Mouse (Mus musculus): ENCODE measurements around the gene Duox2. TPM values are rescaled to one million over a fixed set of nuclear protein-coding genes. Genes with fewer than 3 reads are reported as not detected.

The Duox2 gene
- polyA plus RNA-seq, 1 experiment from 2014 or later: 0.14 TPM

- DNase-seq (ENCODE audit: low spot score) (no peak), ATAC-seq (ENCODE audit: low read depth) (no peak)
- WGBS: 89% methylated on average over 7 of the region's 7 CpGs
- Histone ChIP-seq H3K27ac (replicated peaks; ENCODE audit: low read depth, low read length) (no peak overlapping the region), H3K27me3 (replicated peaks; ENCODE audit: control insufficient read depth, insufficient read depth, low read length) (no peaks in the 10 kb centered on the region), H3K36me3 (ENCODE audit: control insufficient read depth, insufficient read depth, low read length) (no peaks in the 10 kb centered on the region), H3K9ac (ENCODE audit: low read depth, low read length) (no peak overlapping the region), H3K4me3 (ENCODE audit: low read depth, low read length) (no peak overlapping the region), H3K4me1 (ENCODE audit: control insufficient read depth, insufficient read depth, low read length) (no peaks in the 10 kb centered on the region), H3K4me2 (ENCODE audit: low read depth, low read length) (no peak overlapping the region), H3K9me3 (ENCODE audit: control insufficient read depth, low read length) (no peaks in the 10 kb centered on the region)
These were observed 31.6 kb downstream of the Duox2 start for GRCm38 (mm10) chr2:122266407-122267193.

- Histone ChIP-seq H3K4me3 (ENCODE audit: low read depth, low read length) (no peak overlapping the region), H3K4me1 (ENCODE audit: control insufficient read depth, insufficient read depth, low read length) (no peaks in the 10 kb centered on the region), H3K27me3 (replicated peaks; ENCODE audit: control insufficient read depth, insufficient read depth, low read length) (no peaks in the 10 kb centered on the region), H3K27ac (replicated peaks; ENCODE audit: low read depth, low read length) (no peak overlapping the region), H3K9ac (ENCODE audit: low read depth, low read length) (no peak overlapping the region), H3K9me3 (ENCODE audit: control insufficient read depth, low read length) (no peaks in the 10 kb centered on the region), H3K4me2 (ENCODE audit: low read depth, low read length) (no peak overlapping the region), H3K36me3 (ENCODE audit: control insufficient read depth, insufficient read depth, low read length) (no peaks in the 10 kb centered on the region)
- 62% methylated on average over 3 of the region's 3 CpGs for WGBS
- DNase-seq (ENCODE audit: low spot score) (peak; percentile 73), ATAC-seq (ENCODE audit: low read depth) (peak; percentile 33; the same call in 1 of the 2 replicates)
These were observed 33.6 kb downstream of the Duox2 start for GRCm38 (mm10) chr2:122264690-122265089.

GRCm38 (mm10) chr2:122260729-122261128 is 37.5 kb downstream of the Duox2 start:
- no peak overlapping the region for H3K27ac ChIP-seq (replicated peaks; ENCODE audit: low read depth, low read length)
- H3K9ac ChIP-seq (ENCODE audit: low read depth, low read length): no peak overlapping the region
- no peak for ATAC-seq (ENCODE audit: low read depth)
- H3K4me2 ChIP-seq (ENCODE audit: low read depth, low read length): no peak overlapping the region
- H3K36me3 ChIP-seq (ENCODE audit: control insufficient read depth, insufficient read depth, low read length): no peaks in the 10 kb centered on the region
- H3K9me3 ChIP-seq (ENCODE audit: control insufficient read depth, low read length): no peaks in the 10 kb centered on the region
- WGBS: 82% methylated on average over 5 of the region's 5 CpGs
- no peak for DNase-seq (ENCODE audit: low spot score)
- H3K4me3 ChIP-seq (ENCODE audit: low read depth, low read length): no peak overlapping the region
- H3K4me1 ChIP-seq (ENCODE audit: control insufficient read depth, insufficient read depth, low read length): no peaks in the 10 kb centered on the region
- H3K27me3 ChIP-seq (replicated peaks; ENCODE audit: control insufficient read depth, insufficient read depth, low read length): no peaks in the 10 kb centered on the region

GRCm38 (mm10) chr2:122255997-122256396 is 42.3 kb downstream of the Duox2 start:
- DNase-seq (ENCODE audit: low spot score): no peak
- 92% methylated on average over 5 of the region's 5 CpGs for WGBS
- no peaks in the 10 kb centered on the region for H3K4me1 ChIP-seq (ENCODE audit: control insufficient read depth, insufficient read depth, low read length)
- H3K36me3 ChIP-seq (ENCODE audit: control insufficient read depth, insufficient read depth, low read length): no peaks in the 10 kb centered on the region
- H3K9ac ChIP-seq (ENCODE audit: low read depth, low read length): no peak overlapping the region
- no peak for ATAC-seq (ENCODE audit: low read depth)
- no peaks in the 10 kb centered on the region for H3K9me3 ChIP-seq (ENCODE audit: control insufficient read depth, low read length)
- H3K4me2 ChIP-seq (ENCODE audit: low read depth, low read length): no peak overlapping the region
- no peak overlapping the region for H3K4me3 ChIP-seq (ENCODE audit: low read depth, low read length)
- H3K27me3 ChIP-seq (replicated peaks; ENCODE audit: control insufficient read depth, insufficient read depth, low read length): no peaks in the 10 kb centered on the region
- H3K27ac ChIP-seq (replicated peaks; ENCODE audit: low read depth, low read length): no peak overlapping the region

GRCm38 (mm10) chr2:122247786-122248185 is 50.5 kb downstream of the Duox2 start:
- H3K36me3 ChIP-seq (ENCODE audit: control insufficient read depth, insufficient read depth, low read length): no peaks in the 10 kb centered on the region
- no peaks in the 10 kb centered on the region for H3K27me3 ChIP-seq (replicated peaks; ENCODE audit: control insufficient read depth, insufficient read depth, low read length)
- no peaks in the 10 kb centered on the region for H3K9me3 ChIP-seq (ENCODE audit: control insufficient read depth, low read length)
- no peak for ATAC-seq (ENCODE audit: low read depth)
- H3K4me3 ChIP-seq (ENCODE audit: low read depth, low read length): no peak overlapping the region
- H3K4me1 ChIP-seq (ENCODE audit: control insufficient read depth, insufficient read depth, low read length): no peaks in the 10 kb centered on the region
- DNase-seq (ENCODE audit: low spot score): no peak
- no peak overlapping the region for H3K27ac ChIP-seq (replicated peaks; ENCODE audit: low read depth, low read length)
- H3K9ac ChIP-seq (ENCODE audit: low read depth, low read length): no peak overlapping the region
- 85% methylated on average over 10 of the region's 10 CpGs for WGBS
- H3K4me2 ChIP-seq (ENCODE audit: low read depth, low read length): no peak overlapping the region

GRCm38 (mm10) chr2:122243671-122244131 is 54.5 kb downstream of the Duox2 start:
- 6% methylated on average over 3 of the region's 3 CpGs for WGBS
- Histone ChIP-seq H3K4me3 (ENCODE audit: low read depth, low read length) (no peak overlapping the region), H3K4me1 (ENCODE audit: control insufficient read depth, insufficient read depth, low read length) (no peaks in the 10 kb centered on the region), H3K36me3 (ENCODE audit: control insufficient read depth, insufficient read depth, low read length) (no peaks in the 10 kb centered on the region), H3K27me3 (replicated peaks; ENCODE audit: control insufficient read depth, insufficient read depth, low read length) (no peaks in the 10 kb centered on the region), H3K4me2 (ENCODE audit: low read depth, low read length) (no peak overlapping the region), H3K9me3 (ENCODE audit: control insufficient read depth, low read length) (no peaks in the 10 kb centered on the region), H3K9ac (ENCODE audit: low read depth, low read length) (no peak overlapping the region), H3K27ac (replicated peaks; ENCODE audit: low read depth, low read length) (no peak overlapping the region)
- peak; percentile 77 for DNase-seq (ENCODE audit: low spot score)
- ATAC-seq (ENCODE audit: low read depth): peak; percentile 71

GRCm38 (mm10) chr2:122241935-122242334 is 56.3 kb downstream of the Duox2 start:
- Histone ChIP-seq H3K4me3 (ENCODE audit: low read depth, low read length) (no peak overlapping the region), H3K36me3 (ENCODE audit: control insufficient read depth, insufficient read depth, low read length) (no peaks in the 10 kb centered on the region), H3K27ac (replicated peaks; ENCODE audit: low read depth, low read length) (no peak overlapping the region), H3K4me2 (ENCODE audit: low read depth, low read length) (no peak overlapping the region), H3K4me1 (ENCODE audit: control insufficient read depth, insufficient read depth, low read length) (no peaks in the 10 kb centered on the region), H3K27me3 (replicated peaks; ENCODE audit: control insufficient read depth, insufficient read depth, low read length) (no peaks in the 10 kb centered on the region), H3K9ac (ENCODE audit: low read depth, low read length) (no peak overlapping the region), H3K9me3 (ENCODE audit: control insufficient read depth, low read length) (no peaks in the 10 kb centered on the region)
- ATAC-seq (ENCODE audit: low read depth) (no peak), DNase-seq (ENCODE audit: low spot score) (no peak)
- 58% methylated on average over 6 of the region's 6 CpGs for WGBS

GRCm38 (mm10) chr2:122241226-122241625 is 57.0 kb downstream of the Duox2 start:
- H3K27ac ChIP-seq (replicated peaks; ENCODE audit: low read depth, low read length): no peak overlapping the region
- DNase-seq (ENCODE audit: low spot score): no peak
- H3K27me3 ChIP-seq (replicated peaks; ENCODE audit: control insufficient read depth, insufficient read depth, low read length): no peaks in the 10 kb centered on the region
- no peak for ATAC-seq (ENCODE audit: low read depth)
- H3K4me2 ChIP-seq (ENCODE audit: low read depth, low read length): no peak overlapping the region
- no peaks in the 10 kb centered on the region for H3K9me3 ChIP-seq (ENCODE audit: control insufficient read depth, low read length)
- WGBS: 87% methylated on average over 4 of the region's 4 CpGs
- H3K4me1 ChIP-seq (ENCODE audit: control insufficient read depth, insufficient read depth, low read length): no peaks in the 10 kb centered on the region
- H3K9ac ChIP-seq (ENCODE audit: low read depth, low read length): no peak overlapping the region
- no peak overlapping the region for H3K4me3 ChIP-seq (ENCODE audit: low read depth, low read length)
- no peaks in the 10 kb centered on the region for H3K36me3 ChIP-seq (ENCODE audit: control insufficient read depth, insufficient read depth, low read length)

- Histone ChIP-seq H3K4me3 (ENCODE audit: low read depth, low read length) (no peak overlapping the region), H3K9ac (ENCODE audit: low read depth, low read length) (no peak overlapping the region), H3K4me2 (ENCODE audit: low read depth, low read length) (no peak overlapping the region), H3K36me3 (ENCODE audit: control insufficient read depth, insufficient read depth, low read length) (no peaks in the 10 kb centered on the region), H3K27ac (replicated peaks; ENCODE audit: low read depth, low read length) (no peak overlapping the region), H3K27me3 (replicated peaks; ENCODE audit: control insufficient read depth, insufficient read depth, low read length) (no peaks in the 10 kb centered on the region), H3K9me3 (ENCODE audit: control insufficient read depth, low read length) (no peaks in the 10 kb centered on the region), H3K4me1 (ENCODE audit: control insufficient read depth, insufficient read depth, low read length) (no peaks in the 10 kb centered on the region)
- ATAC-seq (ENCODE audit: low read depth) (no peak), DNase-seq (ENCODE audit: low spot score) (no peak)
These were observed 57.5 kb downstream of the Duox2 start for GRCm38 (mm10) chr2:122240735-122241134.

All from embryonic facial prominence, embryonic 14.5 days (tissue).